Mouse (Mus musculus): ENCODE measurements around the gene Golt1a. TPM values are rescaled to one million over a fixed set of nuclear protein-coding genes. Genes with fewer than 3 reads are reported as not detected.

Gene Golt1a
- polyA plus RNA-seq, 1 experiment: 48.9 TPM

- peaks cover 12% of the 10 kb centered on the region for H3K27me3 ChIP-seq (ENCODE audit: control insufficient read depth, insufficient read depth, low read length)
- no peak overlapping the region for H3K4me3 ChIP-seq (ENCODE audit: low read depth, low read length)
- no peaks in the 10 kb centered on the region for H3K36me3 ChIP-seq (ENCODE audit: control insufficient read depth, insufficient read depth, low read length)
- H3K4me1 ChIP-seq (ENCODE audit: control insufficient read depth, insufficient read depth, insufficient read length, low read length): peaks cover 13% of the 10 kb centered on the region
- no peak overlapping the region for H3K27ac ChIP-seq (ENCODE audit: insufficient read depth, low read depth, low read length)
- TF ChIP-seq POLR2A (IDR thresholded peaks at IDR 0.05; ENCODE audit: low read depth, low read length): no peak
- no peak for TF ChIP-seq CTCF (IDR thresholded peaks at IDR 0.05; ENCODE audit: extremely low read depth, insufficient read length, insufficient replicate concordance, low read depth, low read length)
- WGBS: 72% methylated on average over 2 of the region's 2 CpGs
Observed at GRCm38 (mm10) chr1:133364890-133365289, 55.3 kb downstream of the Golt1a start.

DNA sequence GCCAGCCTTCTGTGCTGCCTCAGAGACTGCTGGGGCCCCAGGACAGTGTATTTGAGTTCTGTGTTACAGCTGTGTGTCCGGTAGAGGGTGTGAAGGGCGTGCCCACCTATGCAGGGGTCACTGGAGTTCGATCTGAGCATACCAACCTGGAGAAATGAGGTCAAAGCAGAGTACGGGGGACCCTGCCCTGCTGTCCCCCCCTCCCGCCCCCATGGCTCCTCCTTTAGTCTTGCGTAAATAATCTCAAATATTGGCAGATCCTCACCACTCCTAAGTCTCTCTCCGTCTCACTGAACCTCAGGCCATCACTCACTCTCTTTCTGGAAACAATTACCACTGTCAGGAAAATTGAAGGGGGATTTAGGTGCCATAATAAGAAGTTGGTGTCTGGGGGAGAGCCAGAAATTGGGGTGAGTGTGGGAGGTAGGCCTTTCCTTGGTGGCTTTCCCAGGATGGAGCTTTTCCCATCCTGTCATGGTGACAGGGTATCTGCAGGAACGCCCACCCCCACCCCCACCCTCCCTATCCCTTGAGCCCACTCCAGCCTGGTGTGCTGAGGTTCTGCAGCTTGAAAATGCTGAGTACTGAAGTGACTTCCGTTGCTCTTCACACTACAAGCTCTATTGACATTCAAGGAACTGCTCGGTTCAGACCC lies 57.5 kb downstream of the Golt1a start:
- Histone ChIP-seq H3K27me3 (ENCODE audit: control insufficient read depth, insufficient read depth, low read length) (peaks cover 12% of the 10 kb centered on the region), H3K4me3 (ENCODE audit: low read depth, low read length) (no peak overlapping the region), H3K4me1 (ENCODE audit: control insufficient read depth, insufficient read depth, insufficient read length, low read length) (peaks cover 14% of the 10 kb centered on the region), H3K27ac (ENCODE audit: insufficient read depth, low read depth, low read length) (no peak overlapping the region), H3K36me3 (ENCODE audit: control insufficient read depth, insufficient read depth, low read length) (no peaks in the 10 kb centered on the region)
- TF ChIP-seq CTCF (IDR thresholded peaks at IDR 0.05; ENCODE audit: extremely low read depth, insufficient read length, insufficient replicate concordance, low read depth, low read length) (no peak), POLR2A (IDR thresholded peaks at IDR 0.05; ENCODE audit: low read depth, low read length) (no peak)
- WGBS: 60% methylated on average over 10 of the region's 10 CpGs

DNA sequence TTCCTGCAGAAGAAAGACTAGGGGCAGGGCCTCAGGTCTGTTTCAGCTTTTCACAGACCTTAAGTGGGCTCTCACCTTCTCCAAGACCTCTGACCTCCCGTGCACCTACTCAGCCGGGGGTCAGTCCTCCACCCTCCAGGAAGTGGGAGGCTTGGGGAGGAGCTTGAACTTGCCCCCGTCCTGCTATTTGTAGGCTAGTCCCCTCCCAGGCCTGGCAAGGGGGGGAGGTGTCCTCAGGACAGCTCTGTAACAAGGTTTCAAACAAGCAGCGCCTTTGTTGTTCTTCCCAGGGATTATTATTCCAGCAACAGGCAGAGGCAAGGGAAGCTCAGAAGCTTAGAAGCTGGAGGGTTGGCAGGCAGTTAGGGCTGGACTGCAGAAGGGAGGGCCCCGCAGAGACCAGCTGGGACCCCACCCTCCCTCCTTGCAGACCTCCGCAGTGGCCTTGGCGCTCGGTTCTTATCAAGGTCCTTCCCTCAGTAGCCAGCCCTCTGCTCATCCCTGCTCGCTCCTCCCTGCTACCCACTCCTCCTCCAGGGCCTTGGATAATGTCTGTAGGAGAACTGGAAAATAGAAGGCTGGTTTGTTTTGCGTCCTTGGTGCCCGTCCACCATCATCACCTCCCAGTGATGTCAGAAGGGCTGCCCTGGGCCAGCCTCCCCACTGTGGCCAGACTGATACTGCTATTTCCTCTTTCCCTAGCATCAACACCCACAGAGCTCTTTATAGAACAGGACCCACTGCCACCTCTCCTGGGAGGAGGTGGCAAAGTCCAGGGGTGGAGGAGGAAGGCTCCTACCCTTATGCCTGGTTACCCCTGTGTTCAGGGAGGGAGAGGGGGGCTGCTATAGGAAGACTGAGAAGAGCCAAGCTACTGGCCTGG lies 58.2 kb downstream of the Golt1a start:
- TF ChIP-seq CTCF (IDR thresholded peaks at IDR 0.05; ENCODE audit: extremely low read depth, insufficient read length, insufficient replicate concordance, low read depth, low read length) (no peak), POLR2A (IDR thresholded peaks at IDR 0.05; ENCODE audit: low read depth, low read length) (no peak)

DNA sequence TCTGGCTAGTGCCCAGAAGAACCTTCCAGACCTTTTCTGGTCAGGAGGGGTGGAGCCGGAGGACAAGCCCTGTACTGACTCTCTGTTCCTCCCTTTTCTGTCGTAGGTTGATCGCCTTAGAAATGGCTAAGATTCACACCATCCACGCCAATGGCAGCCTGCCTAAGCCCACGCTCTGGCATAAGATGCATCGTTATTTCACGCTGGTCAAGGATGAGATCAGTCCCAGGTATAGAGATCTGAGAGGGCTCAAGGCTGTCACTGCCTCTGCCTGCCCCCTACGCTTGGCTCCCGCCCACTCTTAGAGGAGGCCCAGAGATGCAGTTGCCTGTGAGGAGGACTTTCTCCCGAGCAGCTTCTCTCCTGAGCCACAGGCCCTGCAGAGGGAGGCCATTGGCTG lies 59.0 kb downstream of the Golt1a start:
- peaks cover 10% of the 10 kb centered on the region for H3K27me3 ChIP-seq (ENCODE audit: control insufficient read depth, insufficient read depth, low read length)
- H3K27ac ChIP-seq (ENCODE audit: insufficient read depth, low read depth, low read length): no peak overlapping the region
- H3K36me3 ChIP-seq (ENCODE audit: control insufficient read depth, insufficient read depth, low read length): no peaks in the 10 kb centered on the region
- peaks cover 10% of the 10 kb centered on the region for H3K4me1 ChIP-seq (ENCODE audit: control insufficient read depth, insufficient read depth, insufficient read length, low read length)
- no peak for TF ChIP-seq POLR2A (IDR thresholded peaks at IDR 0.05; ENCODE audit: low read depth, low read length)
- TF ChIP-seq CTCF (IDR thresholded peaks at IDR 0.05; ENCODE audit: extremely low read depth, insufficient read length, insufficient replicate concordance, low read depth, low read length): no peak
- WGBS: 87% methylated on average over 10 of the region's 10 CpGs
- no peak overlapping the region for H3K4me3 ChIP-seq (ENCODE audit: low read depth, low read length)

More for the DNA sequence above, 58.2 kb downstream of the Golt1a start:
- WGBS: 45% methylated on average over 11 of the region's 11 CpGs
- Histone ChIP-seq H3K4me3 (ENCODE audit: low read depth, low read length) (no peak overlapping the region), H3K27ac (ENCODE audit: insufficient read depth, low read depth, low read length) (no peak overlapping the region), H3K4me1 (ENCODE audit: control insufficient read depth, insufficient read depth, insufficient read length, low read length) (peaks cover 14% of the 10 kb centered on the region), H3K27me3 (ENCODE audit: control insufficient read depth, insufficient read depth, low read length) (peaks cover 12% of the 10 kb centered on the region), H3K36me3 (ENCODE audit: control insufficient read depth, insufficient read depth, low read length) (no peaks in the 10 kb centered on the region)

- TF ChIP-seq CTCF (IDR thresholded peaks at IDR 0.05; ENCODE audit: extremely low read depth, insufficient read length, insufficient replicate concordance, low read depth, low read length) (no peak), POLR2A (IDR thresholded peaks at IDR 0.05; ENCODE audit: low read depth, low read length) (no peak)
- H3K4me3 ChIP-seq (ENCODE audit: low read depth, low read length): no peak overlapping the region
- no peak overlapping the region for H3K27ac ChIP-seq (ENCODE audit: insufficient read depth, low read depth, low read length)
- H3K36me3 ChIP-seq (ENCODE audit: control insufficient read depth, insufficient read depth, low read length): no peaks in the 10 kb centered on the region
- no peaks in the 10 kb centered on the region for H3K27me3 ChIP-seq (ENCODE audit: control insufficient read depth, insufficient read depth, low read length)
- WGBS: 51% methylated on average over 4 of the region's 4 CpGs
- peaks cover 5% of the 10 kb centered on the region; the same call in 1 of the 2 replicates for H3K4me1 ChIP-seq (ENCODE audit: control insufficient read depth, insufficient read depth, insufficient read length, low read length)
Observed at GRCm38 (mm10) chr1:133370352-133370751, 60.8 kb downstream of the Golt1a start.

- Histone ChIP-seq H3K4me1 (ENCODE audit: control insufficient read depth, insufficient read depth, insufficient read length, low read length) (peaks cover 14% of the 10 kb centered on the region), H3K27ac (ENCODE audit: insufficient read depth, low read depth, low read length) (no peak overlapping the region), H3K36me3 (ENCODE audit: control insufficient read depth, insufficient read depth, low read length) (no peaks in the 10 kb centered on the region), H3K4me3 (ENCODE audit: low read depth, low read length) (no peak overlapping the region), H3K27me3 (ENCODE audit: control insufficient read depth, insufficient read depth, low read length) (no peaks in the 10 kb centered on the region)
- TF ChIP-seq CTCF (IDR thresholded peaks at IDR 0.05; ENCODE audit: extremely low read depth, insufficient read length, insufficient replicate concordance, low read depth, low read length) (no peak), POLR2A (IDR thresholded peaks at IDR 0.05; ENCODE audit: low read depth, low read length) (no peak)
- WGBS: 84% methylated on average over 6 of the region's 6 CpGs
Observed at GRCm38 (mm10) chr1:133371431-133371830, 61.8 kb downstream of the Golt1a start.

- no peak overlapping the region for H3K27ac ChIP-seq (ENCODE audit: insufficient read depth, low read depth, low read length)
Observed at GRCm38 (mm10) chr1:133372113-133372512, 62.5 kb downstream of the Golt1a start.

More at GRCm38 (mm10) chr1:133372113-133372512, 62.5 kb downstream of the Golt1a start:
- Histone ChIP-seq H3K27me3 (ENCODE audit: control insufficient read depth, insufficient read depth, low read length) (no peaks in the 10 kb centered on the region), H3K4me3 (ENCODE audit: low read depth, low read length) (no peak overlapping the region), H3K36me3 (ENCODE audit: control insufficient read depth, insufficient read depth, low read length) (no peaks in the 10 kb centered on the region), H3K4me1 (ENCODE audit: control insufficient read depth, insufficient read depth, insufficient read length, low read length) (peaks cover 16% of the 10 kb centered on the region)
- 60% methylated on average over 8 of the region's 8 CpGs for WGBS
- no peak for TF ChIP-seq POLR2A (IDR thresholded peaks at IDR 0.05; ENCODE audit: low read depth, low read length)
- TF ChIP-seq CTCF (IDR thresholded peaks at IDR 0.05; ENCODE audit: extremely low read depth, insufficient read length, insufficient replicate concordance, low read depth, low read length): no peak

Other genes starting within 250 kb of the Golt1a start
- gene Ppp1r15b, start 178.7 kb upstream of the Golt1a start, polyA plus RNA-seq (2012; rRNA removed): 26.7 and 43.3 TPM in 2 replicates
- 37.1 and 104 TPM in 2 replicates for gene Plekha6, start 145.6 kb upstream of the Golt1a start, polyA plus RNA-seq (2012; rRNA removed)
- not detected in 2 replicates for gene Kiss1, start 12.1 kb downstream of the Golt1a start, polyA plus RNA-seq (2012; rRNA removed)
- 0.25 and 3.3 TPM in 2 replicates for gene Ren1, start 40.7 kb downstream of the Golt1a start, polyA plus RNA-seq (2012; rRNA removed)
- 0.20 and 1.0 TPM in 2 replicates for gene Etnk2, start 53.8 kb downstream of the Golt1a start, polyA plus RNA-seq (2012; rRNA removed)
- gene Sox13, start 114.6 kb downstream of the Golt1a start, polyA plus RNA-seq (2012; rRNA removed): 46.7 and 189 TPM in 2 replicates